Mouse (Mus musculus) C2C12 (cell line): ENCODE measurements around the gene Mcub.

Source experiments
- CTCF ChIP-seq: IDR thresholded peaks from one replicate; pipeline ENCODE4 v1.5.1; 2011; ENCODE audit not compliant: control insufficient read depth, insufficient read depth, insufficient read length
- MYOD1 ChIP-seq: IDR thresholded peaks from one replicate; pipeline ENCODE4 v1.6.1; 2011; ENCODE audit warnings: low read depth; ENCODE audit not compliant: control insufficient read depth, insufficient read length
- USF1 ChIP-seq: IDR thresholded peaks from one replicate; pipeline ENCODE4 v1.6.1; 2011; ENCODE audit warnings: low read depth, mild to moderate bottlenecking, control low read depth, moderate library complexity

GRCm38 (mm10) chr3:129877327-129877726 is 92.7 kb downstream of the Mcub start:
- TF ChIP-seq MYOD1 (no peak), CTCF (no peak), USF1 (no peak)
